8 mouse cellular contexts compared by ENCODE assay signal in genomic region chr10:128922822-128923012, GRCm38 (mm10). TPM values are rescaled to one million over a fixed set of nuclear protein-coding genes. Genes with fewer than 3 reads are reported as not detected.
DNase-seq lines count a peak whose midpoint lies in the region; ATAC-seq and TF ChIP-seq lines count a peak whose summit lies in the region.

Gene Rdh5, minus strand, starts transcription at chr10:128922888.

- no peak for TF ChIP-seq POLR2A in lung, adult 2 months (IDR thresholded peaks at IDR 0.05; ENCODE audit: borderline replicate concordance, extremely low read depth, low read depth, low read length)

- H3K4me3 ChIP-seq in lung, adult 2 months (replicated peaks; ENCODE audit: extremely low read depth, low read depth, low read length): peak within 1 kb of the TSS; percentile 89
- peak within 1 kb of the TSS; percentile 85 for H3K4me3 ChIP-seq in embryonic facial prominence, embryonic 10.5 days
- peak within 1 kb of the TSS; percentile 86 for H3K4me3 ChIP-seq in neural tube, embryonic 13.5 days

- ATAC-seq in inflammation-experienced regulatory T-cells, adult 6 months: no peak
- ATAC-seq in neural tube, embryonic 13.5 days (ENCODE audit: low read depth): no peak
- ATAC-seq in monocyte, adult 5-6 weeks (replicated peaks; ENCODE audit: insufficient number of reproducible peaks, low FRiP score, low TSS enrichment, poor library complexity, severe bottlenecking): no peak
- ATAC-seq in frontal cortex, adult (ENCODE audit: low TSS enrichment): no peak

- no peak for DNase-seq in lung, adult 2 months
- DNase-seq in lung, postnatal 25 days (ENCODE audit: low spot score): no peak
- no peak for DNase-seq in embryonic facial prominence, embryonic 10.5 days (ENCODE audit: low spot score)
- no peak for DNase-seq in urinary bladder, adult 18-20 months (ENCODE audit: low spot score in 2 of 2)

- H3K36me3 ChIP-seq in embryonic facial prominence, embryonic 10.5 days (replicated peaks): peaks cover 23% of the 10 kb centered on the region
- H3K36me3 ChIP-seq in neural tube, embryonic 13.5 days: peaks cover 10% of the 10 kb centered on the region

- H3K4me2 ChIP-seq in neural tube, embryonic 13.5 days: peak within 1 kb of the TSS; percentile 80

- peak within 1 kb of the TSS; percentile 89 for H3K9ac ChIP-seq in neural tube, embryonic 13.5 days

- no peak for TF ChIP-seq CTCF in lung, adult 2 months (IDR thresholded peaks at IDR 0.05; ENCODE audit: insufficient read depth, low read length)

- H3K27ac ChIP-seq in embryonic facial prominence, embryonic 10.5 days (replicated peaks): peak within 1 kb of the TSS; percentile 92
- H3K27ac ChIP-seq in neural tube, embryonic 13.5 days (replicated peaks): peak within 1 kb of the TSS; percentile 96

- peaks cover 3% of the 10 kb centered on the region for H3K27me3 ChIP-seq in embryonic facial prominence, embryonic 10.5 days (replicated peaks; ENCODE audit: low read depth, poor library complexity, severe bottlenecking)
- peaks cover 9% of the 10 kb centered on the region for H3K27me3 ChIP-seq in neural tube, embryonic 13.5 days

- 23% methylated on average over 1 of the region's 1 CpGs for WGBS in lung, adult 2 months
- WGBS in embryonic facial prominence, embryonic 10.5 days: 17% methylated on average over 1 of the region's 1 CpGs
- WGBS in neural tube, embryonic 13.5 days: 17% methylated on average over 1 of the region's 1 CpGs

- H3K9me3 ChIP-seq in embryonic facial prominence, embryonic 10.5 days: no peaks in the 10 kb centered on the region
- H3K9me3 ChIP-seq in neural tube, embryonic 13.5 days: no peaks in the 10 kb centered on the region

- H3K4me1 ChIP-seq in lung, adult 2 months (ENCODE audit: control insufficient read depth, insufficient read depth, low read length): peaks cover 11% of the 10 kb centered on the region; the same call in 1 of the 2 replicates
- H3K4me1 ChIP-seq in embryonic facial prominence, embryonic 10.5 days: peaks cover 51% of the 10 kb centered on the region
- peaks cover 57% of the 10 kb centered on the region for H3K4me1 ChIP-seq in neural tube, embryonic 13.5 days (replicated peaks)

RNA-seq across cellular contexts. Expression of gene Rdh5, which starts in this region (rescaled TPM):
- 20.1 and 20.3 TPM in 2 replicates for polyA plus RNA-seq in lung, adult 2 months (2012; rRNA removed)
- 11.2 and 11.9 TPM in 2 replicates for polyA plus RNA-seq in embryonic facial prominence, embryonic 10.5 days (2016; fragmentation: Nextera tagmentation; extraction: Ambion mirVana)
- polyA plus RNA-seq in inflammation-experienced regulatory T-cells, adult 6 months (2017; shearing (Covaris generic)): 10 to 100 TPM in 2 of 3 experiments, 1 to 10 TPM in 1; 5.1 to 12.9 (median 11.9) TPM
- polyA plus RNA-seq in neural tube, embryonic 13.5 days (2015; fragmentation: Nextera tagmentation; extraction: Ambion mirVana): 14.1 and 16.9 TPM in 2 replicates
- 1.5 to 7.6 TPM in 2 of 3 replicates, not detected in the other for total RNA-seq in monocyte, adult 5-6 weeks (2017)
